Comparison of ENCODE assay signal across 25 mouse cellular contexts in the genomic region with DNA sequence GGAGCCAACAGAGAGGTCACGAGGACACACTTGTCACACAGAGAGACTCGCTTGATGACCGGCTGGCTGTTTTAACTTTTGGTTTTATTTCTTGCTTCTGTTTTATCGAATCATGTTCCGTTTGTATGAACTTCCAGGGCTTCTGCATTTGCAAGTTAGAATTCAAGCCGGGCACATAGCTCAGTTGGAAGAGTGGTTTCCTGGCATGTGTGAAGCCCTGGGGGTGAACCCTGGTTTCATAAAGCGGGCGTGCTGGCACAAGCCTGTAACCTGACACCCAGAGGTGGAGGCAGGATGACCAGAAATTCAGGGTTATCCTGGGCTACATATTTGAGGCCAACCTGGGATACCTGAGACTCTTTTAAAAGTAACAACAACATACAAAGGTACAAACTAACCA. TPM values are rescaled to one million over a fixed set of nuclear protein-coding genes. Genes with fewer than 3 reads are reported as not detected.
DNase-seq lines count a peak whose midpoint lies in the region; ATAC-seq and TF ChIP-seq lines count a peak whose summit lies in the region.
"Had no signal": no experiment of that assay in that cellular context is flagged by ENCODE, and none has a peak within 500 bp of the region (broad histone marks: within the 10 kb centered on the region; RNA-seq: fewer than 3 reads in every experiment).

No protein-coding gene starts in this region.

- peak; percentile 4 for DNase-seq in embryonic facial prominence, embryonic 14.5 days (ENCODE audit: low spot score)
- DNase-seq in embryonic facial prominence, embryonic 10.5 days (ENCODE audit: low spot score): no peak
- DNase-seq in kidney, adult 9 months: peak; percentile 67
- peak; percentile 58 to 69 for DNase-seq in kidney, postnatal 36 days
- DNase-seq in cerebellum, postnatal 10 days: no peak
- no peak for DNase-seq in forebrain, postnatal 0 days
- DNase-seq: cerebellum, postnatal 25 days; gastrocnemius, postnatal 36 days; liver, postnatal 0 days; thymus, postnatal 14 days had no signal

- no peak for ATAC-seq in embryonic facial prominence, embryonic 14.5 days (ENCODE audit: low read depth)
- 0 out of 2 replicates have a peak, but pooled peaks have one; percentile 32 for ATAC-seq in common myeloid progenitor, adult 5-6 weeks (replicated peaks; ENCODE audit: low read depth, poor library complexity, severe bottlenecking)
- ATAC-seq in neural tube, embryonic 15.5 days (ENCODE audit: low FRiP score): no peak
- no peak for ATAC-seq in forebrain, postnatal 0 days
- ATAC-seq: forebrain, embryonic 14.5 days; inflammation-experienced regulatory T-cells, adult 6 months; liver, postnatal 0 days; midbrain, embryonic 13.5 days had no signal

- WGBS in embryonic facial prominence, embryonic 14.5 days: 76% methylated on average over 8 of the region's 8 CpGs
- WGBS in embryonic facial prominence, embryonic 10.5 days: 85% methylated on average over 8 of the region's 8 CpGs
- 95% methylated on average over 8 of the region's 8 CpGs for WGBS in neural tube, embryonic 15.5 days
- 87% methylated on average over 8 of the region's 8 CpGs for WGBS in forebrain, postnatal 0 days

- no peaks in the 10 kb centered on the region for H3K4me1 ChIP-seq in embryonic facial prominence, embryonic 14.5 days (ENCODE audit: control insufficient read depth, insufficient read depth, low read length)
- H3K4me1 ChIP-seq in embryonic facial prominence, embryonic 10.5 days: no peaks in the 10 kb centered on the region
- no peaks in the 10 kb centered on the region for H3K4me1 ChIP-seq in neural tube, embryonic 15.5 days
- no peaks in the 10 kb centered on the region for H3K4me1 ChIP-seq in forebrain, postnatal 0 days (ENCODE audit: insufficient read depth)
- H3K4me1 ChIP-seq: limb, embryonic 15.5 days; midbrain, embryonic 13.5 days; neural tube, embryonic 13.5 days had no signal

- 0 out of 2 replicates have a peak, but pooled peaks cover 1% of the 10 kb centered on the region for H3K36me3 ChIP-seq in embryonic facial prominence, embryonic 14.5 days (ENCODE audit: control insufficient read depth, insufficient read depth, low read length)
- H3K36me3 ChIP-seq in embryonic facial prominence, embryonic 10.5 days (replicated peaks): peaks cover 47% of the 10 kb centered on the region
- H3K36me3 ChIP-seq in neural tube, embryonic 15.5 days: peaks cover 41% of the 10 kb centered on the region
- peaks cover 14% of the 10 kb centered on the region; the same call in 1 of the 2 replicates for H3K36me3 ChIP-seq in forebrain, postnatal 0 days (ENCODE audit: insufficient read depth)
- H3K36me3 ChIP-seq: limb, embryonic 15.5 days had no signal

- no peak overlapping the region for H3K27ac ChIP-seq in embryonic facial prominence, embryonic 14.5 days (replicated peaks; ENCODE audit: low read depth, low read length)
- no peak overlapping the region for H3K27ac ChIP-seq in embryonic facial prominence, embryonic 10.5 days (replicated peaks)
- H3K27ac ChIP-seq in neural tube, embryonic 15.5 days (replicated peaks): no peak overlapping the region
- no peak overlapping the region for H3K27ac ChIP-seq in forebrain, postnatal 0 days (ENCODE audit: low read depth, low read length)
- H3K27ac ChIP-seq: limb, embryonic 15.5 days; midbrain, embryonic 13.5 days; neural tube, embryonic 13.5 days had no signal

- no peak overlapping the region for H3K4me3 ChIP-seq in embryonic facial prominence, embryonic 14.5 days (ENCODE audit: low read depth, low read length)
- no peak overlapping the region for H3K4me3 ChIP-seq in embryonic facial prominence, embryonic 10.5 days
- no peak overlapping the region for H3K4me3 ChIP-seq in neural tube, embryonic 15.5 days (replicated peaks)
- no peak overlapping the region for H3K4me3 ChIP-seq in forebrain, postnatal 0 days (ENCODE audit: low read depth, low read length)
- H3K4me3 ChIP-seq: limb, embryonic 15.5 days; midbrain, embryonic 13.5 days; neural tube, embryonic 13.5 days had no signal

- H3K9ac ChIP-seq in embryonic facial prominence, embryonic 14.5 days (ENCODE audit: low read depth, low read length): no peak overlapping the region
- H3K9ac ChIP-seq in neural tube, embryonic 15.5 days (replicated peaks): no peak overlapping the region
- H3K9ac ChIP-seq in forebrain, postnatal 0 days: no peak overlapping the region
- H3K9ac ChIP-seq: limb, embryonic 15.5 days; liver, postnatal 0 days; midbrain, embryonic 13.5 days; neural tube, embryonic 13.5 days had no signal

- H3K27me3 ChIP-seq in embryonic facial prominence, embryonic 14.5 days (replicated peaks; ENCODE audit: control insufficient read depth, insufficient read depth, low read length): no peaks in the 10 kb centered on the region
- no peaks in the 10 kb centered on the region for H3K27me3 ChIP-seq in embryonic facial prominence, embryonic 10.5 days (replicated peaks; ENCODE audit: low read depth, poor library complexity, severe bottlenecking)
- H3K27me3 ChIP-seq in neural tube, embryonic 15.5 days (replicated peaks): no peaks in the 10 kb centered on the region
- H3K27me3 ChIP-seq in forebrain, postnatal 0 days (ENCODE audit: insufficient read depth, low read length): no peaks in the 10 kb centered on the region
- H3K27me3 ChIP-seq: limb, embryonic 15.5 days; midbrain, embryonic 13.5 days; neural tube, embryonic 13.5 days had no signal

- no peak for TF ChIP-seq CTCF in forebrain, postnatal 0 days (IDR thresholded peaks at IDR 0.05; ENCODE audit: low read depth)

- no peaks in the 10 kb centered on the region for H3K9me3 ChIP-seq in embryonic facial prominence, embryonic 14.5 days (ENCODE audit: control insufficient read depth, low read length)
- H3K9me3 ChIP-seq in embryonic facial prominence, embryonic 10.5 days: no peaks in the 10 kb centered on the region
- no peaks in the 10 kb centered on the region for H3K9me3 ChIP-seq in neural tube, embryonic 15.5 days (replicated peaks)
- H3K9me3 ChIP-seq in forebrain, postnatal 0 days (ENCODE audit: low read length): no peaks in the 10 kb centered on the region
- H3K9me3 ChIP-seq: limb, embryonic 15.5 days; midbrain, embryonic 13.5 days; neural tube, embryonic 13.5 days had no signal

- no peak overlapping the region for H3K4me2 ChIP-seq in embryonic facial prominence, embryonic 14.5 days (ENCODE audit: low read depth, low read length)
- H3K4me2 ChIP-seq in neural tube, embryonic 15.5 days: no peak overlapping the region
- H3K4me2 ChIP-seq in forebrain, postnatal 0 days (ENCODE audit: low read depth): no peak overlapping the region
- H3K4me2 ChIP-seq: limb, embryonic 15.5 days; midbrain, embryonic 13.5 days; neural tube, embryonic 13.5 days had no signal

RNA-seq across cellular contexts. Expression of a gene that starts 20.2 kb away (rescaled TPM):
- not detected in 2 replicates for polyA plus RNA-seq in embryonic facial prominence, embryonic 14.5 days (2014; fragmentation: Nextera tagmentation; extraction: Ambion mirVana)
- not detected in 2 replicates for polyA plus RNA-seq in embryonic facial prominence, embryonic 10.5 days (2016; fragmentation: Nextera tagmentation; extraction: Ambion mirVana)
- total RNA-seq in common myeloid progenitor, adult 5-6 weeks (2017): not detected in 2 replicates
- polyA plus RNA-seq in neural tube, embryonic 15.5 days (2015; fragmentation: Nextera tagmentation; extraction: Ambion mirVana): not detected in 2 replicates
- not detected in 2 replicates for total RNA-seq in forebrain, postnatal 0 days (2014; rRNA removed)
- polyA plus RNA-seq in forebrain, postnatal 0 days (2015; fragmentation: Nextera tagmentation; extraction: Ambion mirVana): not detected in 2 replicates
- total RNA-seq: CH12.LX; gastrocnemius, postnatal 36 days; layer of hippocampus, adult 18-20 months; left cerebral cortex, postnatal 36 days; megakaryocyte, adult 5-6 weeks; MEL had no signal
- polyA plus RNA-seq: forebrain, embryonic 14.5 days; heart, embryonic 16.5 days; hindbrain, embryonic 11.5 days; inflammation-experienced regulatory T-cells, adult 6 months; limb, embryonic 15.5 days; liver, postnatal 0 days; midbrain, embryonic 13.5 days; neural tube, embryonic 13.5 days had no signal

RNA-seq across cellular contexts. Expression of a gene that starts 29.6 kb away (rescaled TPM):
- polyA plus RNA-seq in embryonic facial prominence, embryonic 14.5 days (2014; fragmentation: Nextera tagmentation; extraction: Ambion mirVana): not detected in 2 replicates
- not detected in 2 replicates for polyA plus RNA-seq in embryonic facial prominence, embryonic 10.5 days (2016; fragmentation: Nextera tagmentation; extraction: Ambion mirVana)
- not detected in 2 replicates for total RNA-seq in common myeloid progenitor, adult 5-6 weeks (2017)
- not detected in 2 replicates for polyA plus RNA-seq in neural tube, embryonic 15.5 days (2015; fragmentation: Nextera tagmentation; extraction: Ambion mirVana)
- total RNA-seq in forebrain, postnatal 0 days (2014; rRNA removed): not detected in 2 replicates
- polyA plus RNA-seq in forebrain, postnatal 0 days (2015; fragmentation: Nextera tagmentation; extraction: Ambion mirVana): not detected in 2 replicates
- total RNA-seq: CH12.LX; gastrocnemius, postnatal 36 days; layer of hippocampus, adult 18-20 months; left cerebral cortex, postnatal 36 days; megakaryocyte, adult 5-6 weeks; MEL had no signal
- polyA plus RNA-seq: brain, embryonic 14.5 days; forebrain, embryonic 14.5 days; heart, embryonic 16.5 days; hindbrain, embryonic 11.5 days; inflammation-experienced regulatory T-cells, adult 6 months; limb, embryonic 15.5 days; liver, postnatal 0 days; midbrain, embryonic 13.5 days; neural tube, embryonic 13.5 days had no signal

RNA-seq across cellular contexts. Expression of a gene that starts 40.6 kb away (rescaled TPM):
- not detected in 2 replicates for polyA plus RNA-seq in embryonic facial prominence, embryonic 14.5 days (2014; fragmentation: Nextera tagmentation; extraction: Ambion mirVana)
- not detected in 2 replicates for polyA plus RNA-seq in embryonic facial prominence, embryonic 10.5 days (2016; fragmentation: Nextera tagmentation; extraction: Ambion mirVana)
- total RNA-seq in common myeloid progenitor, adult 5-6 weeks (2017): not detected in 2 replicates
- not detected in 2 replicates for polyA plus RNA-seq in neural tube, embryonic 15.5 days (2015; fragmentation: Nextera tagmentation; extraction: Ambion mirVana)
- total RNA-seq in forebrain, postnatal 0 days (2014; rRNA removed): not detected in 2 replicates
- polyA plus RNA-seq in forebrain, postnatal 0 days (2015; fragmentation: Nextera tagmentation; extraction: Ambion mirVana): not detected in 2 replicates
- total RNA-seq: CH12.LX; gastrocnemius, postnatal 36 days; layer of hippocampus, adult 18-20 months; left cerebral cortex, postnatal 36 days; megakaryocyte, adult 5-6 weeks; MEL had no signal
- polyA plus RNA-seq: brain, embryonic 14.5 days; forebrain, embryonic 14.5 days; heart, embryonic 16.5 days; hindbrain, embryonic 11.5 days; inflammation-experienced regulatory T-cells, adult 6 months; limb, embryonic 15.5 days; liver, postnatal 0 days; midbrain, embryonic 13.5 days; neural tube, embryonic 13.5 days had no signal

RNA-seq across cellular contexts. Expression of a gene that starts 52.3 kb away (rescaled TPM):
- polyA plus RNA-seq in embryonic facial prominence, embryonic 14.5 days (2014; fragmentation: Nextera tagmentation; extraction: Ambion mirVana): not detected in 2 replicates
- not detected in 2 replicates for polyA plus RNA-seq in embryonic facial prominence, embryonic 10.5 days (2016; fragmentation: Nextera tagmentation; extraction: Ambion mirVana)
- total RNA-seq in common myeloid progenitor, adult 5-6 weeks (2017): not detected in 2 replicates
- polyA plus RNA-seq in neural tube, embryonic 15.5 days (2015; fragmentation: Nextera tagmentation; extraction: Ambion mirVana): not detected in 2 replicates
- total RNA-seq in forebrain, postnatal 0 days (2014; rRNA removed): not detected in 2 replicates
- not detected in 2 replicates for polyA plus RNA-seq in forebrain, postnatal 0 days (2015; fragmentation: Nextera tagmentation; extraction: Ambion mirVana)
- total RNA-seq: CH12.LX; gastrocnemius, postnatal 36 days; layer of hippocampus, adult 18-20 months; left cerebral cortex, postnatal 36 days; megakaryocyte, adult 5-6 weeks; MEL had no signal
- polyA plus RNA-seq: brain, embryonic 14.5 days; forebrain, embryonic 14.5 days; heart, embryonic 16.5 days; hindbrain, embryonic 11.5 days; inflammation-experienced regulatory T-cells, adult 6 months; limb, embryonic 15.5 days; liver, postnatal 0 days; midbrain, embryonic 13.5 days; neural tube, embryonic 13.5 days had no signal

Comparison
In these comparisons a context has a peak if more than half of its experiments do, and no peak if none do; other contexts are left out.
1. DNase-seq: peak in embryonic facial prominence, embryonic 14.5 days (single experiment), kidney, adult 9 months (single experiment) and kidney, postnatal 36 days (2 of 2); none in embryonic facial prominence, embryonic 10.5 days (single experiment), cerebellum, postnatal 10 days (0 of 2) and forebrain, postnatal 0 days (single experiment).